Mouse (Mus musculus): ENCODE data around the gene Ubtd2. TPM values are rescaled to one million over a fixed set of nuclear protein-coding genes. Genes with fewer than 3 reads are reported as not detected.
A peak's percentile ranks its signal among the peaks of the same experiment; 100 is the strongest.

Ubtd2 gene
- total RNA-seq (2022) = 10 to 100 TPM; 11.5 to 15.9 (median 13.7) TPM

DNA sequence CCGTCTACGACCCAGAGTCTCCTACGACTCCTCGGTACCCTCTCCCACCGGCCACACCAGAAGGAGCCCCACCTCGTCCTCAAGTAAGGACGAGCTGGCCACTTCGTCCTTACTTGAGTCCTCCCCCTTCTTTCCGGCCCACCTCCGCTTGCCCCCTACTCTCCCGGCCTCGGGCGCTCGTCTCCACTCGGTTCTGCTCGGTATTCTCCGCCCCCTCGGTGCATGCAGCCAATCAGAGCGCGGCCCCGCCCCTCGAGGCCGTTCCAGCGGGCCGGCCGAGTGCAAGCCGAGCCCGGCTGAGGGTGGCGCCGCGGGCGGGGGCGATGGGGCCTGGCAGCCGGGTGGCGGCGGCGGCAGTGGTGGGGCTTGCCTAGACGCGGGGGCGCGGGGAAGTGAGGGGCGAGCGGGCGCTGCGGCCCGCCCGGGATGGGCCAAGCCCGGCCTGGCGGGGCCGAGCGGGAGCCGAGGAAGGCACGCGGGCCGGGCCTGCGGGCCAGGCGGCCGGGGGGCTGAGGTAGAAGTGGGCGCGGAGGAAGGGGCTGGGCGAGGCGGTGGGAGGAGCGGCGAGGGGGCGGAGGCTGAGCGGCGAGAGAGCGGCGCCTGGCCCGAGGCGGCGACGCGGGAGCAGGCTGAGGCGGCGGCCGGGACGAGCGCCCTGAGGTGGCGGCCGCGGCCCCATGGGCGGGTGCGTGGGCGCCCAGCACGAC, at the start of gene Ubtd2:
TSS of gene Ubtd2 (plus strand) at position 571 of the 707 bp plus-strand sequence.
- DNase-seq = peak; percentile 94

DNA sequence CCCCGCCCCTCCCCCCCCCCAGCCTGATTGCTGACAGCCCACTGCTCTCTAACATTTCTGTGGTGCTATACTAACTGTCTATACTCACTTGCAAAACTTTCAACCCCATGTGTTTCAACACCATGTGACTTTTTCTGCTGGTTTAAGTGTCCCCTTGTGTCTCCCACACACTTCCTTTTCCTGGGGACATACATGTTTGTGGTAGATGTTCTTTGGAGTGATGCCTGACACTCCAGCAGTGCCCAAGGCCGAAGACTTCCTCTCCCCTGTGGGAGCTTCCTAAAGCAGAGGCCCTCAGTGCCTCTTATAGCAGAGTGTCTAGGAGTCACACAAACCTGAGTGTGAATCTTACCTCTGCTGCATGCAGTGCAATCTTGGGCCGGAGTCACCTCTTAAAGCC, 47.3 kb upstream of the Ubtd2 start:
- DNase-seq = no peak

DNA sequence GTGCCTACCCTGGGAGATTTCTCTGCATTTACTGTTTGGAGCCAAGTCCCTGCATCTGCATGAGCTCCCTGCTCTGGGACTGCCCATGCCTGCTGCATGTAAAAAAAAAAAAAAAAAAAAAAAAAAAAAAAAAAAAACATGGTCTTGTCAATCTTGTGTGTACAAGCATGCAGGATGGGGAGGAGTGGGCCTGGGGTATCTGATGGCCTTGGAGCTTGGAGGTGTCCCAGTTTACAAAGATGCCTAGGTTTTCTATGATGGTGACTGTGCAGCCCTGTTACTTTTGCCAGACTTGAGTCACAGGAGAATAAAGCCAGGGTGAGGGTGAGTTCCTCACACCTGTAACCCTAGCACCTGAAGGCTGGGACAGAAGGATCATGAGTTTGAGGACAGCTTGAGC, 46.1 kb upstream of the Ubtd2 start:
- DNase-seq = no peak

DNA sequence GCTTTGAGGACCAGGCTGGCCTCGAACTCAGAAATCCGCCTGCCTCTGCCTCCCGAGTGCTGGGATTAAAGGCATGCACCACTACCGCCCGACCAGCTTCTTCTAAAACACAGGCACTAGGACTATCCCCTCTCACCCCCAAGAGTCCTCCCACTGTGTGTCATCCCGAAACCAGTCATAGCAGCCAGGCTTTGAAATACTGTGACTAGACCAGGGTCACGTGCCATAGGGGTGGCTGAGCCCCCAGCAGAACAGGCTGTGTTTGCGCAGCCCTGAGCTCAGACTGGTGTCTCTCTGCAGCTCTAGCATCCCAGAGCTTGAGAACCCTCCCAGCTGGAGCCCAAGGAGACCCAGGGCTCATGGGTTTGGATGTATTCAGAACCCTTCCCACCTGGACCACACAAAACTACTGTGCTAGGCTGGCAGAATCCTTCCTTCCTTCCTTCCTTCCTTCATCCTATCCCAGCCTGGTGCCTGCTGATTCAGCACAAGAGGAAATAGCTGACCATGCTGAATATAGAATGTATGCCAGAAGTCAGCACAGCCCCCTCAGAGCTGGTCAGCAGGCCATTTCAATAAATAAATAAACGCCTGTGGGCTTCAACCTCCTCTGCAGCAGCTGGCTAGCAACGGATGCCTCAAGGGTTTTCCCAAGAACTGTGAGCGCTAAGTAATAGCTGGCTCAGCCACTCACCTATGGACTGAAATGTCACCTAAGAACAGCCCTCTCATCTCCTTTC, 45.2 kb upstream of the Ubtd2 start:
- no peak for DNase-seq

DNA sequence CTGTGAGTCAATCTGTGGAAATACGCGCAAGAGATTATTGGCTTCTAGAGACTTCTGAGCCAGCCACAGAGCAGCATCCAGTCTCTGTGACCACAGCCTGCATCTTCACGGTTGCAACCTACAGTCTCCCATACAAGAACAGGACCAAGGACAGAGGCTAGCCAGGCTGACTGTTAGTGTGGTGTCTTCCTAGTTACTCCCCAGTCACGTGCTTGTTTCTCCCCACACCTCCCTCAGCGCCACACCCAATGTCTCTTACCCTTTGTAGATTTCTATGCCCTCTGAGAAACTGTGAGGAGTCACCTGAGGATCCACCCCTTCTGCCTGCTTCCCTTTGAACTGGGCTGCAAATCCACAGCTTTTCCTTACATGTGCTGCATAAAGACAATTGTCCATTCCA, 35.2 kb upstream of the Ubtd2 start:
- no peak for DNase-seq

DNA sequence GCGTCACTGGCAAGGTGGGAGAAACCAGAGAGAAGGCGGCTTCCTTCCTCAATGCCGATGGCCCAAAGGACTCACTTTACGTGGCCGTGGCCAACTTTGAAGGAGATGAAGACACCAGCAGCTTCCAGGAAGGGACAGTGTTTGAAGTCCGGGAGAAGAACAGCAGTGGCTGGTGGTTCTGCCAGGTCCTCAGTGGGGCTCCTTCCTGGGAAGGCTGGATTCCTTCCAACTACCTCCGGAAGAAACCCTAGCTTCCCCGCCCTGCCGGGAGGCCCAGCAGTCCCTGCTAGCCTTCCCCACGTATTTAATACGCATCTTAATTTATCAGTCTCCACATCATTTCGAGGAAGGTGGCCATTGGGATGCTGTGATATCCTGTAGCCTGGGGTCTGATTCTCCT, 31.9 kb upstream of the Ubtd2 start:
- DNase-seq = no peak

DNA sequence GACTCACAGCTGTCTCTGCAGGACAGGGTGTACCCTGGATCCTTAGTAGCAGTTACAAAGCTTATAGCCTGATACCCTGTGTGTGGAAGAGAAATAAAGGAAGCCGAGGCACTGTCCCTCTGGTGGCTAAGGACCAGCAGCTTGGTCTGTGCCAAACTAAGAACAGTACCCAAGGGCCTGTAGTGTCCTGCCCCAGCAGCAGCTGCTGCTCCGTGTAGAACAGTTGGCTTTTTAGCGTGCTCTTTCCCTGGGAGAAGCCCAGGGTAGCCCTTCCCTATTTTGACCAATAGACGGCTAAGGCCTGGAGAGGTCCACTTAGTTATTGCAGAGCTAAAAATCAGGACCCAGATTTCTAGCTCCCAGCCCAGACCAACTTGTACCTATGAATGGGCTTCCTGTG, 30.6 kb upstream of the Ubtd2 start:
- no peak for DNase-seq

DNA sequence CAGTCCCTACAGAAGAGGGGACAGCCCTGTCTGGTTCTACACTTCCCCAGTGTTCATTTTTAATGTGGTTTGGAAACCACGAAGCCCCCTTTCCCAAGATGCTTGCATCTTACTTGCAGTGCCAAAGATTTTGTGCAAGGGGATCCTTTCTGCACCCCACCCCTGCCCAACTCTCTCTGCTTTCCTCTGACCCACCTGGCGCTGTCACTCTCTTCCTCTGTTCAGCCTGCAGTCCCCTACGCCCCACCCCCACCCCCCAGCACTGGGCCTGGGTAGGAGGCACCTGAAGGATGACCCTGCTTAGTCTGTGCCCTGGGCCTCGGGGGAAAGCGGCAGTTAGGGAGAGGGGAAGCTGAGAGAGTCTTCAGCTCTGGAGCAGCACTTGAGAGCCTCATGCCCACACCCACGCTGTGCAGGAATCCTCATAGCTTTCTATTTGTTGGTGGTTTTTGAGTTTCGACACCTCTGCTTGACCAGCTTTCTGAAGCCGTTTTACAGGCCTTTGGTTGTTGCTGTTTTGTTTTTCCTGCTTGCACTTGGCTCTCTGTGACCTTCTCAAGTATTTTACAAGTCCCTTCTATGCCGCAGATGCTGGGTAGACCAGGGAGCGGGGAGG, 30.0 kb upstream of the Ubtd2 start:
- no peak for DNase-seq

DNA sequence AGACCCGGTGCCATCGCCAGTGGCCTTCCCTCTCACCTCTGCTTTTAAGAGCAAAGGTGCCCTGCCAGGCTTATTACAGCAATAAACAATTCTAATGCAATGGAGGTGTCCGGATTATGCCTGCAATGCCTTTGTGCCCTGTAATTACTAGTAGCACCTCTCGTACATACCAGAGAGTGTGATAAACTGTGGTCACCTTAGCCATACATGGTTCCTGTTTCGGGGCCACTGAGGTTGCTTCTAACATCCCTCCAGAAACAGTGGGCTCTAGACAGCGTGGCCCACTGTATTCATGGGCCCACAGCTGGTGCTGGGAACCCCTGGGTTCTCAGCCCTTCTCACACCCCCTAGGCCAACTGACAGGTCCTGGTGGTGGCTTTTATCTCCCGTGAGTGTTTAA, 27.6 kb upstream of the Ubtd2 start:
- DNase-seq = no peak

DNA sequence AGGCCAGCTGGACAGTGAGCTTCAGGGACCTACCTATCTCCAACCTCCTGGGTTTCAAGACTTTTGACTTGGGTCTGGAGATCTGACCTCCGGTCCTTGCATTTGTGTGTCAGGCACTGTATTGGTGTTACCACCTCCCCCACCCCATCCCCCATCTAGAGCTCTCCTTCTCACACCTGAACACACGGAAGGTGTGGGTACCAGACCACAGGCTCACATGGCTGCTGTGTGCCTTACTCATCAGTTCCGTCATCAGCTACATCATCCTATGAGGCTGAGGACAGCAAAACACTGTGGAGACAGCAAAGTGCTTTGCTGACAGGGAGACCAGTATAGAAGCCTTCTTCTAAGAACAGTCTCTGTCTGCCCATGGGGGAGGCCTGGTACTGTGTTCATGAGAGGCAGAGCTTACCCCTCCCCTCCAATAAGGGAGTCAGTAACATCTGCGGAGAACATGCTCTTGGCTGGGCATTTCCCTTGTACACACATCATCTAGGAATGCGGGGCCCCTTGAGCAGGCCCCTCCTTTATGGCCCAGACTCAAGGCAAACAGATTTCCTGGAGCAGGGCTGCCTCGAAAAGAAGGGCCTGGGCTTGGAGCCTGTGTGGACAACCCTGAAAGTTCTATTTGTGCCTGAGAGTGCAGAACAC, 19.6 kb upstream of the Ubtd2 start:
- peak; percentile 20 for DNase-seq

DNA sequence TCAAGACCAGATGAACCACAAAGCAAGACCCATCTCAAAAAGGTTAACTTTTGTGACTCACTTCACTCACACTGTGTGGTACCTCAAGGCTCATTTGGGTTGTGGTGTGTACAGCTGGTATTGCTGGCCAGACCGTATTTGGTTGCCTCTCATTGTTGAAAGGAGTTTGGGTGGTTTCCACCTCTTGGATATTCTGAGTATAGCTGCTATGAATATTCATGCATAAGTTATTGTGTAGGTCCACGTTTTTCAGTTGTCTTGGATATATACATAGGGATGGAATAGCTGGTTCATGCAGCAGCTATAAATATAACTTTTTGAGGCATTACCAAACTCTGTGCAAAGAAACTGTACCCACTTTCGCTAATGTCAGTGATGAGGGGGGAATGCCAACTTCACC, 12.6 kb upstream of the Ubtd2 start:
- no peak for DNase-seq

DNA sequence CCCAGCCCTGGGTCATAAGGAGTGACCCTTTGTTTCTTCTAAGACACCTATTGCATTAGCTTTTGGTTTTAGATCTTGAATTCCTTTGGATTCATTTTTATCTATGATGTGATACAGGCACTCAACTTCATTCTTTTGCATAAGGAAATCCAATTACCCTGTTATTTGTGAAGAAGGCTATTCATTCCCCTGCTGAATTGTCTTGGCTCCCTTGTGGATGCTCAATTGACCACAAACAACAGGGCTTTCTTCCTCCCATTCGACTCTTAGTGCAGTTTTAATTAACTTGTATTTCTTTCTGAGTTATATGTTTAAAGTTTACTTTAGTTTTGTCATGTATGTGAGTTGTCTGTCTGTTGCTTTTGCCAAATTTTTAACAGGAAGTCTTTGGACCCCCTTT, 10.9 kb upstream of the Ubtd2 start:
- no peak for DNase-seq

DNA sequence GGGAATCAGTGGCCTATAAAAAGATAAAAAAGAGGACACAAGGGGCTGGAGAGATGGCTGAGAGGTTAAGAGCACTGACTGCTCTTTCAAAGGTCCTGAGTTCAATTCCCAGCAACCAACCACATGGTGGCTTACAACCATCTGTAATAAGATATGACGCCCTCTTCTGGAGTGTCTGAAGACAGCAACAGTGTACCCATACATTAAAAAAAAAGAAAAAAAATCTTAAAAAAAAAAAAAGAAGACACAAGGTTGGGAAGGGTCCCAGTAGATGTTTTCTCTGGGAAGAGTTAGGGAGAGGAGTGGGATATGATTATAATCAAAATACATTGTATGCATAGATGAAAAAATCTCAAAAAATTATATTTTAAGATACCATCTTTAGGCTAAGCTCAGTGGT, 10.0 kb upstream of the Ubtd2 start:
- no peak for DNase-seq

DNA sequence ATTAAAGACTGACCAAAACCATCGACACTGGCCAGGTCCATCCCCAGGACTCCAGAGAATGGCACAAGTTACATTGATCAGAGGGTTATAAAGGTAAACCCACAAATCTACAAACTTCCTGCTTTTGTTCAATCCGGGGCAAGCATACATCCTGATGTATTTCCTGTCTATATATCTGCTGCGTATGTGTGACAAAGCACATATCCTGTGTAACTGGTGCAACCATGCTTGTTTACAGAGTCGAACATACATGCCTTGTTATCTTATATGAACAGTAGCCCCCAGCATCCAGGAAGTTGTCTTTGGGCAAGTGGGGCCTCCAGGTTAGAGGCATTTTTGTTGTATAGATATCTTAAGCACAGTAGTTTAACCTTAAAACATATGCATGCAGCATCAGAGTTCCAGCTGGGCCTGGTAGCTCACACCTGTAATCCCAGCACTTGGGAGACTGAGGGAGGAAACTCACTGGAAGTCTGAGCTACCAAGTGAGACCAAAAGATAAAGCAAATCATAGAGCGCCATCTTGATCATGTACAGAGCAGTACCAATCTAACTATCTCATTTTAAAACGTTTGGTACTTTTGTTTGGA, 9.4 kb upstream of the Ubtd2 start:
- DNase-seq = no peak

DNA sequence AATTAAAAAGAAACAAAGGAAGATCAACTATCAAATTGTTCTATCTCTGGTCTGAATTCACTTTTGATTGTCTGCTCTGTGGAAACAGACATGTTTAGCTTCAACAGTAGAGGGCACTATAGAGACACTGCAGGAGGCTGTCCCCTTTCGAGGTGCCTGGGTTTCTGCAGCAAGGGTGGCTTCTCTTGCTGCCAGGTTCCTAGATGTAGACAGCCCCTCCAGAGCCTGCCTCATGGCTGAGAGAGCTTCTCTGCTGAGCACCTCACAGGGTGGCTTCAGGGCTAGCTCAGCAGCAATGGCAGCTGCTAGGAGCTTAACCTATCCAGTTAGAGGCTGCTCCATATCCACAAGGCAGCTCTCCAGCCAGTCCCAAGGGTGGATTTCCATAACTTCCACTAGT, 5.0 kb upstream of the Ubtd2 start:
- peak; percentile 13 for DNase-seq

DNA sequence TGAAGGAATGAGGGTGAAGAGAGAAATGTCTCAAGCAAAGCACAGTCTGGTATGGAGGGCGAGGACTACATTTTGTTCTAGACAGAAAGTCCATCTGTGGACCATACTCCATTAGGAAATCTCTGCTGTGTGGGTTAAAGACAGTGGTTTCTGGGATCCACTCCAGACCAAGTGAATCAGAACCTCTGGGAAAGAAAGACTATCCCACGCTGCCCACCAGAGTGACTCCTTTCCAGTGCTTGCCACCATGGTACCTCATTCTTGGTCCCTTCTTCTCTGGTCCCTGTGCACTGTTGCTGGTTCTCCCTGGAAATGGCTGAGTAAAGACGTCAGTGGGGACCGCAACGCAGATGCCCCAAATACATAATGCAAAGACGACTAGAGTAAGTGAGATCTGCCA, 3.9 kb upstream of the Ubtd2 start:
- DNase-seq = no peak

DNA sequence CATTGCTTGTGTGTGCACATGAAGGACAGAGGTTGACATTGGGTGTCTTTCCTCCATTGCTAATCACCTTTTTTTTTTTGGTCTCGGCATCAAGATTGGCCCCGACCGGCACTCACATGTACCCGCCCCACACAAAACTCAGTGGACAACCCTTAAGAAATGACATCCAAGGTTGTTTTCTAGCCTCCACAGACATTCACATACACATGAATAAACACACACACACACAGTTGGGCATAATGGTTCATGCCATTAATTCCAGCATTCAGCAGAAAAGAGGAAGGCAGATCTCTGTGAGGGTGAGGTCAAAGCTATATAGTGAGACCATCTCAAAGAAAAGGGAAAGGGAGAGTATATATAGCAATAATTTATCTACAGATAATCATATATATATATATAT, 2.4 kb upstream of the Ubtd2 start:
- DNase-seq = no peak

DNA sequence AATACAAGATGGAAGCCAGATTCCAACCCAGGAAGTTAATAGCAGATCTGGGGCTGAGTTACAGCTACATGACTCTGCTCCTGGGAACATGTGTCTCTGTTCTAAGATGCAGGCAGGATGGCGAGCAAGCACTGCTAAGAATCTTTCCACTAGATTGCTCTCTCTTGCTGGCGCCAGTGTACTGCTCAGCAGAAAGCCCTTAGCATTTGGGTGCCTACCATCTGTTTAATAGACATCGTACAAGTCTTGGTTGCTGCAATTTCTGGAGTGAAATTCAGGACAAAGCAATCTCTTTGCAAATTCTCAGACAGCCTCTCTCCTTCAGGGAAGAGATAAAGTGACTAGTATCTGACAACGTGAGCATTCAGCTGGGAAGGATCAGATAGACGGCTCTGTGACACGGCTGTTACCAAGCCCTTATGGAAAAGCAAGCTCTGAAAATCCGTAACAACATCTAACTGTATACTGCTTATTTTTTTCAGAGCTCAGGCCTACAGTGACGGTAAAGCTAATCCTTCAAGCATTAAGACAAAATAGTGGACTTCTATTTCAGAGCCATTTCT, 1.7 kb upstream of the Ubtd2 start:
- no peak for DNase-seq

DNA sequence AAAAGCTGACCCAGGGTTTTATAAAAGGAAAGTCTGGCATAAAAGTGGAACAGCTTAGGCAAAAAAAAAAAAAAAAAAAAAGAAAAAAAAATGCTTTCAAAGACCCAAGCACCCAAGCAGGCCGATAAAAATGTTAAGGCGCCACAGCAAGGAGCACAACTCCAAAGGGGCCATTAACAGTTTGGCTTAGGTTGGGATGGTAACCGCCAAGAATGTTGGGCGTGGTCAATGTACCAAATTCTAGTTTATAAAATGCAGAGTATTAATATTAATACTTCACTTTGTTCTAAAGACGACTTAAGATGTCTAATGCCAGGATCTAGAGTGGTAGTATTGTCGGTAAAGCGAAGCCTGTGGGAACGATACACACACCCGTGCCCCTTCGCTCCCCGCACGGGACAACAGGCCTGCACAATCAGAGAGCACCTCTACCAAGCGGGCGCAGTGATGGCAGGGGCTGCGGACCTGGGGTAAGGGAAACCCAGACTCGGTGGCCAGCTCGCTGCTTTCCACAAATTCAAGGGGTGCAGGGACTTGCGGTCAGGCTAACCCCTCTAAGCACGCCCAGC, 855 bp upstream of the Ubtd2 start:
- DNase-seq = no peak

DNA sequence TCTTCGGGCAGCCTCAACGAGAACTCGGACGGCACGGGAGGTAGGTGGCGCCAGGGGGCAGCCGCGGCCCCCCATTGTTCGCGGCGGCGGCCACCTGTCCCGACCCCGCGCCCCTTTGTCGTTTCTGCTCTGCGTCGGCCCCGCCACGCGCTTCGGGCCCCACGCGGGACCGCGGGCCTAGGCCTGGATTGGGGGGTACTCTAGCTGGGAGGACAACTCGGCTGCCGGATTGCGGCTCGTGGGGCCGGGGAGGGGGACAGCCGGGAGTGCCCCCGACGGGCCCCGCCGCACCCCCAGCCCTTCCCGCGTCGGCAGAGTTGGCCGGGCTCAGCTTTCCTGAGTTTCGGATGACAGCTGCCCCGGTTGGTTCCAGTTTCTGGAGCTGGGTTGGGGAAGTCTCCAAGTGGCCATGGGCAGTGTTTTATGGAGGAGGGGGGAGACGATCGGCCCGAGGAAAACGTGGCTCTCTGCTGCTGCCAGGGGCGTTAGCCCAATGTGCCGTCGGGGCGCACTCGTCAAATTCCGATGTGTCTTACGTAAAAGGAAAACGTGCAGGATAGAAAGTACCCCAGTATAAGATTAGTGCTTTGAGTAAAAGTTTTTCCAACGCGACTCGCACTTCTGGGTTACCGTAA, 454 bp downstream of the Ubtd2 start:
- DNase-seq = peak; percentile 32

DNA sequence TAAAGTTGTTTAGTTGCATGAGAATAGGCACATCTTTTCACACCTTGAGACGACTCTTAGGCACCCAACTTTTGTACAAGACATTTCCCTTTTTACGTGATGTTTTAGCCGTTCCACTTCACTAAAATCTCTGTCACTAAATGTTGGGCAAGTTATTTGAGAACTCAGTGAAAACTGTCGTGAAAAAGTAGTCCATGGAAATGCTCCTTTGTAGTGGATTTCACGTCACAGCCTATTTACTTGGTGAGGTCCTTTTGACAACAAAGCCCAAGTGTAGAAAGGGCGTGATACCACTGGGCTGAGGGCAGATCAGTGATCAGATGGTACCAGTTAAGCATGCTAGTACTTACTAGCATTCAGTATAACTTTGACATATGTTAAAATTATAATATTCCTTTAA, 1.2 kb downstream of the Ubtd2 start:
- no peak for DNase-seq

DNA sequence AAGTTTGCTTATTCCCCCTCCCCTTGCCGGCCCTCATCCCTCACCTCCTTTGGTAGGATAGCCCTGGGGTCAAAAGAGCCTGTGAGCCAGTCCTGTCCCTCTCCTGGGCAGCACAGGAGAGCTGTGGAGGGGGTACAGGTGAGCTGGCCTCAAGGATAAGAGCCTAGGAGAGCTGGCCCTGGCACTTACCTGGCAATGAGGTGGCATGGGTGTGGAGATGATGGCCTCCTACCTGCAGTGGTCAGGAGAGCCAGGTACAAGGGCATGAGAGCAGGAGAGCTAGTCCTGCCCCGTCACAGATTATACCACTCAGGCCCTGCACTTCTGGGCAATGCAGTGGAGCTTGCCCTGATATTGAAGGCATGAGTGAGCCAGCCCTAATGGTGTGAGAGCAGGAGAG, 9.1 kb downstream of the Ubtd2 start:
- no peak for DNase-seq

Measured in adrenal gland, adult 8-10 months (tissue).